Mouse (Mus musculus): ENCODE results near the gene Hcrtr1. TPM values are rescaled to one million over a fixed set of nuclear protein-coding genes. Genes with fewer than 3 reads are reported as not detected.

Gene Hcrtr1
- total RNA-seq, 2 experiments from 2014 or later, result not detected

Other genes with a start within 250 kb of the Hcrtr1 start
- not detected for gene Spocd1, start 210.1 kb downstream of the Hcrtr1 start, total RNA-seq (2021)
- gene Adgrb2, start 154.5 kb downstream of the Hcrtr1 start, total RNA-seq (2021), result 1 to 10 TPM in 1 of 2 experiments, under 1 TPM in 1; 0.21 to 2.5 TPM
- 1 to 10 TPM; 2.5 to 2.9 TPM for gene Col16a1, start 91.5 kb downstream of the Hcrtr1 start, total RNA-seq (2021)
- gene Pef1, start 36.8 kb downstream of the Hcrtr1 start, total RNA-seq (2021), result 10 to 100 TPM; 33.7 to 38.6 TPM
- gene Tinagl1, start 35.8 kb upstream of the Hcrtr1 start, total RNA-seq (2021), result 10 to 100 TPM; 27.5 to 40.5 TPM
- not detected for gene Gm853, start 83.0 kb upstream of the Hcrtr1 start, total RNA-seq (2021)
- 10 to 100 TPM; 71.7 to 80.8 TPM for gene Serinc2, start 139.8 kb upstream of the Hcrtr1 start, total RNA-seq (2021)
- gene Fabp3, start 169.2 kb upstream of the Hcrtr1 start, total RNA-seq (2021), result 1,000 to 10,000 TPM in 1 of 2 experiments, 100 to 1,000 TPM in 1; 614 to 1,203 TPM
- gene Gm10570, start 169.3 kb upstream of the Hcrtr1 start, total RNA-seq (2021), result under 1 TPM in 1 of 2 experiments, not detected in 1; 0.66 TPM
- 10 to 100 TPM; 42.5 to 44.8 TPM for gene Zcchc17, start 220.6 kb upstream of the Hcrtr1 start, total RNA-seq (2021)
- gene Snrnp40, start 220.8 kb upstream of the Hcrtr1 start, total RNA-seq (2021), result 10 to 100 TPM; 11.6 to 11.7 TPM

Data from gastrocnemius, adult 18-20 months (tissue).